ENCODE assay signal across 12 mouse cellular contexts in genomic region chr11:70580358-70580720, GRCm38 (mm10). TPM values are rescaled to one million over a fixed set of nuclear protein-coding genes. Genes with fewer than 3 reads are reported as not detected.
A peak's percentile ranks its signal among the peaks of the same experiment; 100 is the strongest.
DNase-seq lines count a peak whose midpoint lies in the region; ATAC-seq and TF ChIP-seq lines count a peak whose summit lies in the region.
"Had no signal": no experiment of that assay in that cellular context is flagged by ENCODE, and none has a peak within 500 bp of the region (broad histone marks: within the 10 kb centered on the region; RNA-seq: fewer than 3 reads in every experiment).

No protein-coding gene starts in this region.

- TF ChIP-seq POLR2A in spleen, adult 2 months (IDR thresholded peaks at IDR 0.05; ENCODE audit: low read depth, low read length) = no peak

- no peak overlapping the region for H3K4me3 ChIP-seq in heart, embryonic 15.5 days
- H3K4me3 ChIP-seq in heart, embryonic 11.5 days (ENCODE audit: low read depth, low read length) = no peak overlapping the region
- H3K4me3 ChIP-seq in spleen, adult 2 months (ENCODE audit: extremely low read depth, insufficient read depth, insufficient read length) = no peak overlapping the region
- no peak overlapping the region for H3K4me3 ChIP-seq in limb, embryonic 15.5 days

- DNase-seq in spleen, adult 2 months (ENCODE audit: low read depth in 1 of 2, low spot score in 2 of 2) = no peak
- no peak for DNase-seq in spleen, adult 12 weeks (ENCODE audit: low spot score)
- no peak for DNase-seq in embryo, embryonic 10 days (ENCODE audit: low spot score)
- DNase-seq in retina, embryonic 14.5 days (ENCODE audit: low spot score) = no peak
- DNase-seq in kidney, postnatal 14 days = no peak
- DNase-seq: cerebellum, postnatal 36 days had no signal

- H3K9me3 ChIP-seq in heart, embryonic 15.5 days (replicated peaks) = no peaks in the 10 kb centered on the region
- no peaks in the 10 kb centered on the region for H3K9me3 ChIP-seq in heart, embryonic 11.5 days (replicated peaks; ENCODE audit: control insufficient read depth, low read length)
- no peaks in the 10 kb centered on the region for H3K9me3 ChIP-seq in limb, embryonic 15.5 days
- H3K9me3 ChIP-seq: G1E had no signal

- no peak for ATAC-seq in heart, embryonic 15.5 days (replicated peaks; ENCODE audit: insufficient number of reproducible peaks, insufficient read depth, low FRiP score, low read depth)
- no peak for ATAC-seq in heart, embryonic 11.5 days (replicated peaks; ENCODE audit: insufficient number of reproducible peaks, low FRiP score, low TSS enrichment)
- ATAC-seq in limb, embryonic 15.5 days (ENCODE audit: insufficient number of reproducible peaks, low FRiP score, low TSS enrichment, low read depth) = no peak

- 54% methylated on average over 5 of the region's 5 CpGs for WGBS in heart, embryonic 15.5 days
- WGBS in heart, embryonic 11.5 days (ENCODE audit: insufficient replicate concordance) = 38% methylated on average over 5 of the region's 5 CpGs
- WGBS in spleen, adult 2 months = 43% methylated on average over 5 of the region's 5 CpGs
- 41% methylated on average over 5 of the region's 5 CpGs for WGBS in limb, embryonic 15.5 days

- peak overlapping the region; percentile 15; the same call in 1 of the 2 replicates for H3K27ac ChIP-seq in heart, embryonic 15.5 days
- no peak overlapping the region for H3K27ac ChIP-seq in heart, embryonic 11.5 days (ENCODE audit: low read depth, low read length)
- H3K27ac ChIP-seq in spleen, adult 2 months (ENCODE audit: insufficient read depth, low read length) = peak overlapping the region; percentile 46
- H3K27ac ChIP-seq in limb, embryonic 15.5 days = peak overlapping the region; percentile 75
- H3K27ac ChIP-seq: hindbrain, embryonic 14.5 days had no signal

- H3K4me1 ChIP-seq in heart, embryonic 15.5 days (replicated peaks) = peaks cover 42% of the 10 kb centered on the region
- H3K4me1 ChIP-seq in heart, embryonic 11.5 days (ENCODE audit: control insufficient read depth, insufficient read depth, low read length) = peaks cover 16% of the 10 kb centered on the region
- peaks cover 7% of the 10 kb centered on the region; the same call in 1 of the 2 replicates for H3K4me1 ChIP-seq in spleen, adult 2 months (ENCODE audit: control insufficient read depth, insufficient read depth, insufficient read length)
- peaks cover 76% of the 10 kb centered on the region for H3K4me1 ChIP-seq in limb, embryonic 15.5 days

- no peak for TF ChIP-seq CTCF in spleen, adult 2 months (IDR thresholded peaks at IDR 0.05; ENCODE audit: extremely low read depth, insufficient read depth, insufficient read length, insufficient replicate concordance)

- H3K4me2 ChIP-seq in heart, embryonic 15.5 days = no peak overlapping the region
- no peak overlapping the region for H3K4me2 ChIP-seq in heart, embryonic 11.5 days
- H3K4me2 ChIP-seq in limb, embryonic 15.5 days = no peak overlapping the region
- H3K4me2 ChIP-seq: hindbrain, embryonic 14.5 days had no signal

- no peak overlapping the region for H3K9ac ChIP-seq in heart, embryonic 15.5 days
- H3K9ac ChIP-seq in heart, embryonic 11.5 days (ENCODE audit: low read depth, low read length) = no peak overlapping the region
- no peak overlapping the region for H3K9ac ChIP-seq in limb, embryonic 15.5 days
- H3K9ac ChIP-seq: hindbrain, embryonic 14.5 days had no signal

- H3K36me3 ChIP-seq in heart, embryonic 15.5 days = no peaks in the 10 kb centered on the region
- no peaks in the 10 kb centered on the region; the same call in 1 of the 2 replicates for H3K36me3 ChIP-seq in heart, embryonic 11.5 days (ENCODE audit: control insufficient read depth, insufficient read depth, low read length)
- H3K36me3 ChIP-seq in spleen, adult 2 months (ENCODE audit: control insufficient read depth, insufficient read depth, low read length) = no peaks in the 10 kb centered on the region
- H3K36me3 ChIP-seq in limb, embryonic 15.5 days = no peaks in the 10 kb centered on the region

- no peaks in the 10 kb centered on the region for H3K27me3 ChIP-seq in heart, embryonic 15.5 days
- no peaks in the 10 kb centered on the region for H3K27me3 ChIP-seq in heart, embryonic 11.5 days (ENCODE audit: control insufficient read depth, insufficient read depth, low read length)
- H3K27me3 ChIP-seq in spleen, adult 2 months (ENCODE audit: control insufficient read depth, insufficient read depth, low read length) = no peaks in the 10 kb centered on the region
- no peaks in the 10 kb centered on the region for H3K27me3 ChIP-seq in limb, embryonic 15.5 days

RNA-seq across cellular contexts. Expression of gene Mink1, which starts 17.7 kb away (rescaled TPM):
- polyA plus RNA-seq in heart, embryonic 15.5 days (2015; fragmentation: Nextera tagmentation; extraction: Ambion mirVana) = 8.1 and 11.8 TPM in 2 replicates
- polyA plus RNA-seq in heart, embryonic 11.5 days (2014; fragmentation: Nextera tagmentation; extraction: Ambion mirVana) = 15.1 and 16.1 TPM in 2 replicates
- 74.8 and 91.9 TPM in 2 replicates for polyA plus RNA-seq in spleen, adult 2 months (2012; rRNA removed)
- 14.1 TPM in 2 replicates for polyA plus RNA-seq in limb, embryonic 15.5 days (2015; fragmentation: Nextera tagmentation; extraction: Ambion mirVana)

RNA-seq across cellular contexts. Expression of gene 4930544D05Rik, which starts 35.3 kb away (rescaled TPM):
- not detected in 2 replicates for polyA plus RNA-seq in heart, embryonic 15.5 days (2015; fragmentation: Nextera tagmentation; extraction: Ambion mirVana)
- polyA plus RNA-seq in heart, embryonic 11.5 days (2014; fragmentation: Nextera tagmentation; extraction: Ambion mirVana) = not detected in 2 replicates
- not detected in 2 replicates for polyA plus RNA-seq in spleen, adult 2 months (2012; rRNA removed)
- not detected in 2 replicates for polyA plus RNA-seq in limb, embryonic 15.5 days (2015; fragmentation: Nextera tagmentation; extraction: Ambion mirVana)
- polyA plus RNA-seq: frontal cortex, adult 2 months; G1E; hindbrain, embryonic 14.5 days had no signal

RNA-seq across cellular contexts. Expression of gene Chrne, which starts 38.7 kb away (rescaled TPM):
- 0.30 TPM in 1 of 2 replicates, not detected in the other for polyA plus RNA-seq in heart, embryonic 15.5 days (2015; fragmentation: Nextera tagmentation; extraction: Ambion mirVana)
- not detected in 2 replicates for polyA plus RNA-seq in heart, embryonic 11.5 days (2014; fragmentation: Nextera tagmentation; extraction: Ambion mirVana)
- 0.66 and 0.99 TPM in 2 replicates for polyA plus RNA-seq in spleen, adult 2 months (2012; rRNA removed)
- polyA plus RNA-seq in limb, embryonic 15.5 days (2015; fragmentation: Nextera tagmentation; extraction: Ambion mirVana) = 0.41 TPM in 1 of 2 replicates, not detected in the other
- polyA plus RNA-seq: G1E; hindbrain, embryonic 14.5 days had no signal

RNA-seq across cellular contexts. Expression of gene Pld2, which starts 40.5 kb away (rescaled TPM):
- polyA plus RNA-seq in heart, embryonic 15.5 days (2015; fragmentation: Nextera tagmentation; extraction: Ambion mirVana) = 10.4 and 11.7 TPM in 2 replicates
- polyA plus RNA-seq in heart, embryonic 11.5 days (2014; fragmentation: Nextera tagmentation; extraction: Ambion mirVana) = 7.4 and 8.6 TPM in 2 replicates
- 12.3 and 13.9 TPM in 2 replicates for polyA plus RNA-seq in spleen, adult 2 months (2012; rRNA removed)
- 10.4 and 11.9 TPM in 2 replicates for polyA plus RNA-seq in limb, embryonic 15.5 days (2015; fragmentation: Nextera tagmentation; extraction: Ambion mirVana)
- polyA plus RNA-seq: G1E had no signal

RNA-seq across cellular contexts. Expression of gene Gm40193, which starts 47.6 kb away (rescaled TPM):
- polyA plus RNA-seq in heart, embryonic 15.5 days (2015; fragmentation: Nextera tagmentation; extraction: Ambion mirVana) = not detected in 2 replicates
- not detected in 2 replicates for polyA plus RNA-seq in heart, embryonic 11.5 days (2014; fragmentation: Nextera tagmentation; extraction: Ambion mirVana)
- not detected in 2 replicates for polyA plus RNA-seq in spleen, adult 2 months (2012; rRNA removed)
- not detected in 2 replicates for polyA plus RNA-seq in limb, embryonic 15.5 days (2015; fragmentation: Nextera tagmentation; extraction: Ambion mirVana)
- polyA plus RNA-seq: frontal cortex, adult 2 months; G1E; hindbrain, embryonic 14.5 days had no signal
